Comparison of ENCODE assay signal across 10 mouse cellular contexts in genomic region chr4:75329511-75330171, GRCm38 (mm10). TPM values are rescaled to one million over a fixed set of nuclear protein-coding genes. Genes with fewer than 3 reads are reported as not detected.
A peak's percentile ranks its signal among the peaks of the same experiment; 100 is the strongest.
DNase-seq lines count a peak whose midpoint lies in the region; ATAC-seq and TF ChIP-seq lines count a peak whose summit lies in the region.
"Had no signal": no experiment of that assay in that cellular context is flagged by ENCODE, and none has a peak within 500 bp of the region (broad histone marks: within the 10 kb centered on the region; RNA-seq: fewer than 3 reads in every experiment).

No protein-coding gene starts in this region.

- H3K4me2 ChIP-seq in heart, embryonic 16.5 days (ENCODE audit: low read depth, low read length), result no peak overlapping the region
- H3K4me2 ChIP-seq in heart, embryonic 11.5 days, result no peak overlapping the region
- no peak overlapping the region for H3K4me2 ChIP-seq in lung, postnatal 0 days (replicated peaks; ENCODE audit: low read depth, low read length)
- no peak overlapping the region for H3K4me2 ChIP-seq in stomach, postnatal 0 days (replicated peaks; ENCODE audit: low read depth)

- no peak for TF ChIP-seq POLR2A in lung, adult 2 months (IDR thresholded peaks at IDR 0.05; ENCODE audit: borderline replicate concordance, extremely low read depth, low read depth, low read length)
- TF ChIP-seq POLR2A in embryonic fibroblast, embryonic 13.5 days (IDR thresholded peaks at IDR 0.05; ENCODE audit: low read depth, low read length), result no peak

- no peak for TF ChIP-seq EP300 in lung, postnatal 0 days (IDR thresholded peaks at IDR 0.05)
- no peak for TF ChIP-seq EP300 in stomach, postnatal 0 days (optimal IDR thresholded peaks at IDR 0.05)

- H3K27me3 ChIP-seq in heart, embryonic 16.5 days (ENCODE audit: control insufficient read depth, insufficient read depth, low read length), result no peaks in the 10 kb centered on the region
- H3K27me3 ChIP-seq in heart, embryonic 11.5 days (ENCODE audit: control insufficient read depth, insufficient read depth, low read length), result no peaks in the 10 kb centered on the region
- no peaks in the 10 kb centered on the region for H3K27me3 ChIP-seq in lung, postnatal 0 days (replicated peaks; ENCODE audit: insufficient read depth, low read length)
- H3K27me3 ChIP-seq in stomach, postnatal 0 days (ENCODE audit: control insufficient read depth, insufficient read depth, low read length), result no peaks in the 10 kb centered on the region
- H3K27me3 ChIP-seq: megakaryocyte, embryonic 14.5 days had no signal

- H3K9me3 ChIP-seq in heart, embryonic 16.5 days (replicated peaks; ENCODE audit: control insufficient read depth, low read length), result 0 out of 2 replicates have a peak, but pooled peaks cover 2% of the 10 kb centered on the region
- H3K9me3 ChIP-seq in heart, embryonic 11.5 days (replicated peaks; ENCODE audit: control insufficient read depth, low read length), result no peaks in the 10 kb centered on the region
- no peaks in the 10 kb centered on the region for H3K9me3 ChIP-seq in lung, postnatal 0 days (ENCODE audit: low read length)
- H3K9me3 ChIP-seq in stomach, postnatal 0 days (ENCODE audit: control insufficient read depth, low read length), result no peaks in the 10 kb centered on the region
- H3K9me3 ChIP-seq: megakaryocyte, embryonic 14.5 days had no signal

- no peak for TF ChIP-seq CTCF in lung, postnatal 0 days (IDR thresholded peaks at IDR 0.05)
- TF ChIP-seq CTCF in lung, adult 2 months (IDR thresholded peaks at IDR 0.05; ENCODE audit: insufficient read depth, low read length), result no peak
- no peak for TF ChIP-seq CTCF in embryonic fibroblast, embryonic 13.5 days (IDR thresholded peaks at IDR 0.05; ENCODE audit: borderline replicate concordance, insufficient read depth, low read length)
- no peak for TF ChIP-seq CTCF in stomach, postnatal 0 days (IDR thresholded peaks at IDR 0.05; ENCODE audit: low read depth)

- H3K4me3 ChIP-seq in heart, embryonic 16.5 days (ENCODE audit: low read length), result no peak overlapping the region
- no peak overlapping the region for H3K4me3 ChIP-seq in heart, embryonic 11.5 days (ENCODE audit: low read depth, low read length)
- no peak overlapping the region for H3K4me3 ChIP-seq in lung, postnatal 0 days (ENCODE audit: low read depth, low read length)
- no peak overlapping the region for H3K4me3 ChIP-seq in lung, adult 2 months (replicated peaks; ENCODE audit: extremely low read depth, low read depth, low read length)
- no peak overlapping the region for H3K4me3 ChIP-seq in embryonic fibroblast, embryonic 13.5 days (ENCODE audit: insufficient read depth, low read length)
- no peak overlapping the region for H3K4me3 ChIP-seq in stomach, postnatal 0 days (ENCODE audit: low read depth, low read length)
- H3K4me3 ChIP-seq: megakaryocyte, embryonic 14.5 days had no signal

- H3K9ac ChIP-seq in heart, embryonic 16.5 days (ENCODE audit: low read length), result no peak overlapping the region
- no peak overlapping the region for H3K9ac ChIP-seq in heart, embryonic 11.5 days (ENCODE audit: low read depth, low read length)
- H3K9ac ChIP-seq in lung, postnatal 0 days (replicated peaks; ENCODE audit: low read depth), result no peak overlapping the region
- H3K9ac ChIP-seq in stomach, postnatal 0 days (ENCODE audit: low read length), result no peak overlapping the region

- peak; percentile 10 for DNase-seq in lung, postnatal 0 days (ENCODE audit: low spot score)
- DNase-seq in lung, adult 2 months, result no peak
- DNase-seq in stomach, postnatal 0 days (ENCODE audit: low spot score), result no peak
- no peak for DNase-seq in layer of hippocampus, postnatal 14 days (ENCODE audit: low spot score in 2 of 2)
- DNase-seq: left cerebral cortex, postnatal 4 days had no signal

- 62% methylated on average over 6 of the region's 6 CpGs for WGBS in heart, embryonic 16.5 days
- 65% methylated on average over 6 of the region's 6 CpGs for WGBS in heart, embryonic 11.5 days (ENCODE audit: insufficient replicate concordance)
- 47% methylated on average over 6 of the region's 6 CpGs for WGBS in lung, postnatal 0 days
- 60% methylated on average over 6 of the region's 6 CpGs for WGBS in lung, adult 2 months
- WGBS in stomach, postnatal 0 days, result 28% methylated on average over 6 of the region's 6 CpGs

- H3K27ac ChIP-seq in heart, embryonic 16.5 days (ENCODE audit: low read length), result peak overlapping the region; percentile 55
- H3K27ac ChIP-seq in heart, embryonic 11.5 days (ENCODE audit: low read depth, low read length), result no peak overlapping the region
- no peak overlapping the region for H3K27ac ChIP-seq in lung, postnatal 0 days (ENCODE audit: low read length)
- peak overlapping the region; percentile 99 for H3K27ac ChIP-seq in embryonic fibroblast, embryonic 13.5 days (ENCODE audit: insufficient read depth, low read length)
- 0 out of 2 replicates have a peak overlapping the region, but pooled peaks have one; percentile 8 for H3K27ac ChIP-seq in stomach, postnatal 0 days (replicated peaks)

- no peaks in the 10 kb centered on the region for H3K4me1 ChIP-seq in heart, embryonic 16.5 days (ENCODE audit: control insufficient read depth, insufficient read depth, low read length)
- no peaks in the 10 kb centered on the region for H3K4me1 ChIP-seq in heart, embryonic 11.5 days (ENCODE audit: control insufficient read depth, insufficient read depth, low read length)
- no peaks in the 10 kb centered on the region for H3K4me1 ChIP-seq in lung, postnatal 0 days (ENCODE audit: insufficient read depth, low read depth, low read length)
- H3K4me1 ChIP-seq in lung, adult 2 months (ENCODE audit: control insufficient read depth, insufficient read depth, low read length), result no peaks in the 10 kb centered on the region
- H3K4me1 ChIP-seq in embryonic fibroblast, embryonic 13.5 days (ENCODE audit: control insufficient read depth, insufficient read depth, low read length), result peaks cover 3% of the 10 kb centered on the region; the same call in 1 of the 2 replicates
- no peaks in the 10 kb centered on the region for H3K4me1 ChIP-seq in stomach, postnatal 0 days (replicated peaks; ENCODE audit: control insufficient read depth, insufficient read depth)

- H3K36me3 ChIP-seq in heart, embryonic 16.5 days (ENCODE audit: control insufficient read depth, insufficient read depth), result no peaks in the 10 kb centered on the region
- H3K36me3 ChIP-seq in heart, embryonic 11.5 days (ENCODE audit: control insufficient read depth, insufficient read depth, low read length), result no peaks in the 10 kb centered on the region
- H3K36me3 ChIP-seq in lung, postnatal 0 days (ENCODE audit: insufficient read depth, low read length), result no peaks in the 10 kb centered on the region
- H3K36me3 ChIP-seq in stomach, postnatal 0 days (ENCODE audit: control insufficient read depth, insufficient read depth, low read length), result no peaks in the 10 kb centered on the region

- no peak for ATAC-seq in heart, embryonic 16.5 days (replicated peaks; ENCODE audit: extremely low read depth, insufficient read depth, low FRiP score)
- ATAC-seq in heart, embryonic 11.5 days (replicated peaks; ENCODE audit: insufficient number of reproducible peaks, low FRiP score, low TSS enrichment), result no peak
- ATAC-seq in lung, postnatal 0 days, result no peak
- ATAC-seq in stomach, postnatal 0 days (ENCODE audit: low FRiP score, low TSS enrichment), result no peak
- no peak for ATAC-seq in inflammation-experienced regulatory T-cells, adult 6 months

RNA-seq across cellular contexts. Expression of gene Dmac1, which starts 51.5 kb away (rescaled TPM):
- 96.9 and 97.7 TPM in 2 replicates for polyA plus RNA-seq in heart, embryonic 16.5 days (2015; fragmentation: Nextera tagmentation; extraction: Ambion mirVana)
- 88.5 and 89.1 TPM in 2 replicates for polyA plus RNA-seq in heart, embryonic 11.5 days (2014; fragmentation: Nextera tagmentation; extraction: Ambion mirVana)
- polyA plus RNA-seq in lung, postnatal 0 days (2015; fragmentation: Nextera tagmentation; extraction: Ambion mirVana), result 101 and 110 TPM in 2 replicates
- 31.8 and 34.8 TPM in 2 replicates for polyA plus RNA-seq in lung, adult 2 months (2012; rRNA removed)
- polyA plus RNA-seq in embryonic fibroblast, embryonic 13.5 days (2011; ENCODE audit: insufficient read length, low read depth, missing spikeins), result 51.9 and 56.6 TPM in 2 replicates
- 77.3 and 83.4 TPM in 2 replicates for polyA plus RNA-seq in stomach, postnatal 0 days (2015; fragmentation: Nextera tagmentation; extraction: Ambion mirVana)
- total RNA-seq in layer of hippocampus, postnatal 14 days (2021), result 10 to 100 TPM; 51.2 to 60.2 TPM
- polyA plus RNA-seq in inflammation-experienced regulatory T-cells, adult 6 months (2017; shearing (Covaris generic)), result 10 to 100 TPM; 66.5 to 70.6 (median 67.0) TPM

Comparison
In these comparisons a context has a peak if more than half of its experiments do, and no peak if none do; other contexts are left out.
1. H3K27ac ChIP-seq: peak in heart, embryonic 16.5 days (single experiment), embryonic fibroblast, embryonic 13.5 days (single experiment) and stomach, postnatal 0 days (single experiment); none in heart, embryonic 11.5 days (single experiment) and lung, postnatal 0 days (single experiment).